12 mouse cellular contexts compared by ENCODE assay signal in the genomic region with DNA sequence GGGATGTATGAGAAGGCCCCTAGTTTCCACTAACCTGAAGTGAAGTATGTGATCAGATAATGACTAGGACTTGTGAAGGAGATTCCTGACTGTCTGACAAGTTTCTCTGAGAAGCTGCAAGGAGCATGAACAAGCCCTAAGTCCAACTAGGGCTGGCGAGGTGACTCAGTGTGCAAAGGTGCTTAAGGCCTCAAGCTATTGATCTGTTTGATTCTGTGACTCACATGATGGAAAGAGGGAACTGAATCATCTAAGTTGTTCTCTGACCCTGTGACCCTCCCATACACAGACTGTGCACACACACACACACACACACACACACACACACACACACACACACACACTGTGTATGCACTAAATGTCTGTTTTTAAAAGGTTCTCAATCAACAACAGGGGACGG.
"Had no signal": no experiment of that assay in that cellular context is flagged by ENCODE, and none has a peak within 500 bp of the region (broad histone marks: within the 10 kb centered on the region; RNA-seq: fewer than 3 reads in every experiment).

No protein-coding gene starts in this region.

- H3K4me2 ChIP-seq: midbrain, embryonic 13.5 days had no signal

- H3K9me3 ChIP-seq: limb, embryonic 10.5 days had no signal

- H3K27me3 ChIP-seq: midbrain, embryonic 13.5 days had no signal

- DNase-seq: kidney, adult 18-20 months; kidney, postnatal 10 days; kidney, postnatal 4 days; lung, adult 2 months; lung, postnatal 36 days; thymus, adult 18-20 months; thymus, postnatal 14 days had no signal

- H3K27ac ChIP-seq: left cerebral cortex, adult 2 months; limb, embryonic 10.5 days; liver, embryonic 14.5 days; midbrain, embryonic 13.5 days had no signal

- H3K4me3 ChIP-seq: left cerebral cortex, adult 2 months; limb, embryonic 10.5 days; midbrain, embryonic 13.5 days had no signal

- H3K4me1 ChIP-seq: midbrain, embryonic 13.5 days had no signal

- H3K9ac ChIP-seq: liver, embryonic 14.5 days; midbrain, embryonic 13.5 days had no signal

- H3K36me3 ChIP-seq: limb, embryonic 10.5 days; midbrain, embryonic 13.5 days had no signal

- ATAC-seq: lung, postnatal 0 days; midbrain, embryonic 13.5 days had no signal
